Mouse (Mus musculus): ENCODE results near the gene Ate1.

- TF ChIP-seq CTCF (IDR thresholded peaks at IDR 0.05) (no peak), EP300 (IDR thresholded peaks at IDR 0.05) (no peak)
Observed at GRCm38 (mm10) chr7:130518213-130519095, 1.7 kb downstream of the Ate1 start.
